Mouse (Mus musculus) embryonic facial prominence, embryonic 13.5 days (tissue): ENCODE measurements around the gene Igsf9b. TPM values are rescaled to one million over a fixed set of nuclear protein-coding genes. Genes with fewer than 3 reads are reported as not detected.

ENCODE experiments used
- ATAC-seq: fragments of 200-750 bp; cut with Nextera tagmentation; 2 replicates; pipeline ENCODE4 v1.8.0; 2017; ENCODE audit warnings: low read depth; ENCODE audit not compliant: insufficient number of reproducible peaks, insufficient read depth, low FRiP score, low TSS enrichment
- H3K27ac ChIP-seq: fragments of 300-500 bp; sonication (generic); 2 replicates; pipeline ENCODE4 v1.5.1; 2015; ENCODE audit warnings: moderate library complexity, mild to moderate bottlenecking, inconsistent platforms
- H3K27me3 ChIP-seq: fragments of 300-500 bp; sonication (generic); 2 replicates; pipeline ENCODE4 v1.6.1; 2015; ENCODE audit warnings: mild to moderate bottlenecking, inconsistent platforms
- H3K36me3 ChIP-seq: fragments of 300-500 bp; sonication (generic); 2 replicates; pipeline ENCODE4 v1.6.1; 2015; ENCODE audit warnings: mild to moderate bottlenecking, inconsistent platforms
- H3K4me1 ChIP-seq: fragments of 300-500 bp; sonication (generic); 2 replicates; pipeline ENCODE4 v1.6.1; 2015; ENCODE audit warnings: inconsistent platforms
- H3K4me2 ChIP-seq: fragments of 300-500 bp; sonication (generic); 2 replicates; pipeline ENCODE4 v1.6.1; 2015; ENCODE audit warnings: moderate library complexity, mild to moderate bottlenecking, inconsistent platforms
- H3K4me3 ChIP-seq: fragments of 300-500 bp; sonication (generic); 2 replicates; pipeline ENCODE4 v1.5.1; 2015; ENCODE audit warnings: mild to moderate bottlenecking, inconsistent platforms
- H3K9ac ChIP-seq: fragments of 300-500 bp; sonication (generic); 2 replicates; pipeline ENCODE4 v1.6.1; 2015; ENCODE audit warnings: mild to moderate bottlenecking, inconsistent platforms
- H3K9me3 ChIP-seq: fragments of 300-500 bp; sonication (generic); 2 replicates; pipeline ENCODE4 v1.6.1; 2016; ENCODE audit warnings: inconsistent platforms
- WGBS: fragments of 180-500 bp; shearing (Covaris S2); methylation state at CpG from one replicate; pipeline ENCODE4 v1.1.7; 2015; ENCODE audit warnings: mixed read lengths; 5-methylcytosine and 5-hydroxymethylcytosine counted together
- polyA plus RNA-seq: library from polyadenylated mRNA; unstranded; fragments of >200 nt; fragmentation: Nextera tagmentation; extraction: Ambion mirVana; gene quantifications from 2 replicates; pipeline ENCODE4 v1.2.1, GENCODE M21; 2015

The Igsf9b gene
- polyA plus RNA-seq, 1 experiment from 2014 or later = 3.0 TPM

GRCm38 (mm10) chr9:27336962-27337636 lies 38.1 kb downstream of the Igsf9b start:
- no peak for ATAC-seq
- 89% methylated on average over 4 of the region's 4 CpGs for WGBS
- H3K27ac ChIP-seq = no peak overlapping the region
- no peaks in the 10 kb centered on the region for H3K4me1 ChIP-seq
- no peaks in the 10 kb centered on the region for H3K9me3 ChIP-seq
- no peak overlapping the region for H3K4me2 ChIP-seq
- no peak overlapping the region for H3K9ac ChIP-seq
- no peaks in the 10 kb centered on the region for H3K27me3 ChIP-seq
- no peak overlapping the region for H3K4me3 ChIP-seq
- H3K36me3 ChIP-seq = peaks cover 5% of the 10 kb centered on the region; the same call in 1 of the 2 replicates

- no peak overlapping the region for H3K27ac ChIP-seq
- 75% methylated on average over 1 of the region's 1 CpGs for WGBS
- H3K4me3 ChIP-seq = no peak overlapping the region
- no peaks in the 10 kb centered on the region for H3K4me1 ChIP-seq
- no peak for ATAC-seq
- no peaks in the 10 kb centered on the region for H3K9me3 ChIP-seq
- H3K4me2 ChIP-seq = no peak overlapping the region
- no peaks in the 10 kb centered on the region for H3K27me3 ChIP-seq
- H3K36me3 ChIP-seq = no peaks in the 10 kb centered on the region
- no peak overlapping the region for H3K9ac ChIP-seq
These were observed 40.2 kb downstream of the Igsf9b start for GRCm38 (mm10) chr9:27339168-27339567.

- no peak overlapping the region for H3K27ac ChIP-seq
- WGBS = 74% methylated on average over 11 of the region's 11 CpGs
- no peaks in the 10 kb centered on the region for H3K9me3 ChIP-seq
- H3K36me3 ChIP-seq = no peaks in the 10 kb centered on the region
- no peaks in the 10 kb centered on the region for H3K4me1 ChIP-seq
- no peak overlapping the region for H3K9ac ChIP-seq
- ATAC-seq = no peak
- no peaks in the 10 kb centered on the region for H3K27me3 ChIP-seq
- H3K4me3 ChIP-seq = no peak overlapping the region
- H3K4me2 ChIP-seq = no peak overlapping the region
These were observed 47.7 kb downstream of the Igsf9b start for GRCm38 (mm10) chr9:27346541-27347269.

GRCm38 (mm10) chr9:27353082-27353481 lies 54.1 kb downstream of the Igsf9b start:
- Histone ChIP-seq H3K4me3 (no peak overlapping the region), H3K36me3 (no peaks in the 10 kb centered on the region), H3K27ac (no peak overlapping the region), H3K4me2 (no peak overlapping the region), H3K9me3 (no peaks in the 10 kb centered on the region), H3K4me1 (no peaks in the 10 kb centered on the region), H3K9ac (no peak overlapping the region), H3K27me3 (no peaks in the 10 kb centered on the region)
- 80% methylated on average over 7 of the region's 7 CpGs for WGBS
- ATAC-seq = no peak

GRCm38 (mm10) chr9:27357893-27358292 lies 58.9 kb downstream of the Igsf9b start:
- 91% methylated on average over 6 of the region's 6 CpGs for WGBS

GRCm38 (mm10) chr9:27367231-27367630 lies 68.2 kb downstream of the Igsf9b start:
- H3K9me3 ChIP-seq = no peaks in the 10 kb centered on the region
- no peak overlapping the region for H3K4me2 ChIP-seq
- ATAC-seq = no peak
- no peak overlapping the region for H3K4me3 ChIP-seq
- no peak overlapping the region for H3K27ac ChIP-seq
- 0 out of 2 replicates have a peak, but pooled peaks cover 3% of the 10 kb centered on the region for H3K4me1 ChIP-seq
- H3K27me3 ChIP-seq = no peaks in the 10 kb centered on the region
- 59% methylated on average over 2 of the region's 2 CpGs for WGBS
- H3K36me3 ChIP-seq = no peaks in the 10 kb centered on the region
- H3K9ac ChIP-seq = no peak overlapping the region

More at GRCm38 (mm10) chr9:27357893-27358292, 58.9 kb downstream of the Igsf9b start:
- no peaks in the 10 kb centered on the region for H3K9me3 ChIP-seq
- H3K4me1 ChIP-seq = no peaks in the 10 kb centered on the region
- H3K36me3 ChIP-seq = no peaks in the 10 kb centered on the region
- no peak overlapping the region for H3K9ac ChIP-seq
- H3K4me3 ChIP-seq = no peak overlapping the region
- H3K27me3 ChIP-seq = no peaks in the 10 kb centered on the region
- H3K4me2 ChIP-seq = no peak overlapping the region
- H3K27ac ChIP-seq = no peak overlapping the region
- no peak for ATAC-seq

GRCm38 (mm10) chr9:27369108-27369507 lies 70.1 kb downstream of the Igsf9b start:
- H3K27me3 ChIP-seq = no peaks in the 10 kb centered on the region
- no peak for ATAC-seq
- 0 out of 2 replicates have a peak, but pooled peaks cover 3% of the 10 kb centered on the region for H3K4me1 ChIP-seq
- no peak overlapping the region for H3K4me3 ChIP-seq
- no peaks in the 10 kb centered on the region for H3K36me3 ChIP-seq
- no peak overlapping the region for H3K27ac ChIP-seq
- H3K4me2 ChIP-seq = no peak overlapping the region
- H3K9me3 ChIP-seq = no peaks in the 10 kb centered on the region
- WGBS = 66% methylated on average over 2 of the region's 2 CpGs
- H3K9ac ChIP-seq = no peak overlapping the region

- H3K27me3 ChIP-seq = no peaks in the 10 kb centered on the region
- H3K9me3 ChIP-seq = no peaks in the 10 kb centered on the region
- ATAC-seq = no peak
- H3K4me3 ChIP-seq = no peak overlapping the region
- 69% methylated on average over 1 of the region's 1 CpGs for WGBS
- H3K4me2 ChIP-seq = no peak overlapping the region
- no peaks in the 10 kb centered on the region for H3K4me1 ChIP-seq
- H3K27ac ChIP-seq = no peak overlapping the region
- H3K9ac ChIP-seq = no peak overlapping the region
- no peaks in the 10 kb centered on the region for H3K36me3 ChIP-seq
These were observed 76.7 kb downstream of the Igsf9b start for GRCm38 (mm10) chr9:27375746-27376145.

- Histone ChIP-seq H3K27me3 (no peaks in the 10 kb centered on the region), H3K36me3 (no peaks in the 10 kb centered on the region), H3K27ac (no peak overlapping the region), H3K4me2 (no peak overlapping the region), H3K4me3 (no peak overlapping the region), H3K9me3 (no peaks in the 10 kb centered on the region), H3K4me1 (no peaks in the 10 kb centered on the region), H3K9ac (no peak overlapping the region)
- WGBS = 84% methylated on average over 3 of the region's 3 CpGs
- no peak for ATAC-seq
These were observed 87.9 kb downstream of the Igsf9b start for GRCm38 (mm10) chr9:27386951-27387350.

- Histone ChIP-seq H3K4me3 (no peak within 1 kb of the TSS), H3K36me3 (no peaks in the 10 kb centered on the region), H3K9me3 (no peaks in the 10 kb centered on the region), H3K27ac (no peak within 1 kb of the TSS), H3K9ac (no peak within 1 kb of the TSS), H3K4me2 (no peak within 1 kb of the TSS), H3K4me1 (no peaks in the 10 kb centered on the region), H3K27me3 (no peaks in the 10 kb centered on the region)
- no peak for ATAC-seq
- 76% methylated on average over 3 of the region's 3 CpGs for WGBS
These were observed 97.5 kb downstream of the Igsf9b start, which contains the start of gene Spata19 for GRCm38 (mm10) chr9:27396500-27396899. Gene Spata19, plus strand, starts transcription at chr9:27396800.

GRCm38 (mm10) chr9:27401169-27401568 lies 102.2 kb downstream of the Igsf9b start:
- Histone ChIP-seq H3K9ac (no peak overlapping the region), H3K4me1 (no peaks in the 10 kb centered on the region), H3K27me3 (no peaks in the 10 kb centered on the region), H3K4me2 (no peak overlapping the region), H3K36me3 (no peaks in the 10 kb centered on the region), H3K4me3 (no peak overlapping the region), H3K27ac (no peak overlapping the region), H3K9me3 (no peaks in the 10 kb centered on the region)
- ATAC-seq = no peak
- WGBS = 76% methylated on average over 4 of the region's 4 CpGs
